Mouse (Mus musculus) liver, embryonic 14.5 days (tissue): Measurements from ENCODE around the gene Zfp64. TPM values are rescaled to one million over a fixed set of nuclear protein-coding genes. Genes with fewer than 3 reads are reported as not detected.

Experiments
- ATAC-seq: fragments of 200-750 bp; cut with Nextera tagmentation; 2 replicates; pipeline ENCODE4 v1.8.0; 2017; ENCODE audit warnings: moderate number of reproducible peaks, mild to moderate bottlenecking, moderate library complexity; ENCODE audit not compliant: insufficient read depth
- DNase-seq, 3 experiments: peaks; one replicate each; pipeline ENCODE4 v3.0.0-alpha.2; 2012 to 2013; ENCODE audit warnings: low read depth in 3 of 3, low spot score in 3 of 3
- H3K27ac ChIP-seq: fragments of 300-500 bp; sonication (generic); 2 replicates; pipeline ENCODE4 v1.5.1; 2014; ENCODE audit warnings: moderate library complexity, mild to moderate bottlenecking, control low read depth, inconsistent platforms
- H3K27me3 ChIP-seq: fragments of 300-500 bp; sonication (generic); 2 replicates; pipeline ENCODE4 v1.6.1; 2014; ENCODE audit warnings: mild to moderate bottlenecking, low read length, moderate library complexity; ENCODE audit not compliant: control insufficient read depth, insufficient read depth
- H3K36me3 ChIP-seq: fragments of 300-500 bp; sonication (generic); replicated peaks from 2 replicates; pipeline ENCODE4 v1.6.1; 2014; ENCODE audit warnings: low read depth; ENCODE audit not compliant: control insufficient read depth, insufficient read depth
- H3K4me1 ChIP-seq, 2 experiments: fragments of 200-500 bp in 1 of 2; fragments of 300-500 bp in 1 of 2; sonication (generic) in 1 of 2; replicated peaks; 2 replicates each; pipeline ENCODE4 v1.6.1; 2012 to 2014; ENCODE audit warnings: antibody characterized with exemption in 1 of 2, inconsistent platforms in 1 of 2, low read length in 1 of 2; ENCODE audit not compliant: control insufficient read depth in 2 of 2, insufficient read depth in 2 of 2
- H3K4me2 ChIP-seq: fragments of 300-500 bp; sonication (generic); 2 replicates; pipeline ENCODE4 v1.6.1; 2014; ENCODE audit warnings: low read depth, mild to moderate bottlenecking, control low read depth, moderate library complexity
- H3K4me3 ChIP-seq, 2 experiments: fragments of 200-500 bp in 1 of 2; fragments of 300-500 bp in 1 of 2; sonication (generic) in 1 of 2; 2 replicates each; pipeline ENCODE4 v1.5.1; 2012 to 2014; ENCODE audit warnings: low read depth in 2 of 2, low read length in 2 of 2, mild to moderate bottlenecking in 2 of 2, control low read depth in 1 of 2, inconsistent platforms in 1 of 2, moderate library complexity in 1 of 2; ENCODE audit not compliant: insufficient read depth in 1 of 2
- H3K9ac ChIP-seq: fragments of 300-500 bp; sonication (generic); replicated peaks from 2 replicates; pipeline ENCODE4 v1.6.1; 2014; ENCODE audit warnings: mild to moderate bottlenecking, control low read depth, moderate library complexity
- H3K9me3 ChIP-seq: fragments of 300-500 bp; sonication (generic); 2 replicates; pipeline ENCODE4 v1.6.1; 2016; ENCODE audit warnings: low read length, mixed read lengths; ENCODE audit not compliant: control insufficient read depth
- CTCF ChIP-seq: IDR thresholded peaks from 2 replicates; pipeline ENCODE4 v1.5.1; 2016; ENCODE audit warnings: antibody characterized with exemption, low read depth, control low read depth
- EP300 ChIP-seq: IDR thresholded peaks from 2 replicates; pipeline ENCODE4 v1.6.1; 2016; ENCODE audit warnings: antibody characterized with exemption, low read depth
- WGBS: fragments of 180-500 bp; shearing (Covaris S2); extraction: QIAGEN DNeasy Blood & Tissue Kit; methylation state at CpG from one replicate; pipeline ENCODE4 v1.1.7; 2014; ENCODE audit not compliant: insufficient replicate concordance; 5-methylcytosine and 5-hydroxymethylcytosine counted together
- polyA plus RNA-seq, 2 experiments: library from polyadenylated mRNA; depleted of rRNA in 1 of 2; stranded (reverse) in 1 of 2; unstranded in 1 of 2; fragments of >200 nt; fragmentation: Nextera tagmentation in 1 of 2; extraction: Ambion mirVana in 1 of 2; gene quantifications; 2 replicates each; pipeline versions ENCODE4 v1.2.1 to v1.2.3; 2012 to 2014

Gene Zfp64
- polyA plus RNA-seq, 2 experiments, result 7.1 to 7.2 TPM

DNA sequence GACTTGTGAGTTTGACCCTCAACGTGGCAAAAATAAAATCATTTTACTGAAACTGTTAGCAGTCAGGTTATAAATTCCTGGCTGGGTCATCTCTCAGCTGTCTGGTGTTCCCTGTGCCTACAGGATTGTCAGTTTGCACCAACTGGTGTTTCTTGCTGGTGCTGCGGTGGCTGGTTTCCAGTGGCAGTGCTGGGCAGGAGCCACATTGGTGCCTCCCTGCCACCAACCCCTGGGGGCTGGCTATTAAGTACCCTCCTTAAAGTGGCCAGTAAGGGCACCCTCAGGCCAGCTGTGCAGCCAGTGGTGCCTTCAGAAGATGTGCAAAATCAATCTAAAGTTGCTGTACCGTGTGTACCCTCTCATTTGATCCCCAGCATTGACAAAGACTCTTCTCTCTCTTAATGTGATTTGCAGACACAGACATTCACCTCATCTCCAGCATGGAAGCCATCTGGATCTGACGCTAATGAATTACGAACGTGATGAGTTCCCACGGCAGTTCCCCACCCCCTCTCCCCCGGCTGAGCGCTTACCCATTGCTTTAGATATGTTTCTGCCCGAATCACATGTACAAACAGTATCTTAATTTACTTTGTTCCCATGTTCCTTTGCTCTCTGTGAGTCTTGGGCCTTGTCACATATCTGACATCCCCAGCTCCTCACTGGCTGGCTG, 16.0 kb downstream of the Zfp64 start:
- TF ChIP-seq CTCF (no peak), EP300 (no peak)
- peaks cover 7% of the 10 kb centered on the region for H3K36me3 ChIP-seq
- H3K4me1 ChIP-seq, result no peaks in the 10 kb centered on the region

DNA sequence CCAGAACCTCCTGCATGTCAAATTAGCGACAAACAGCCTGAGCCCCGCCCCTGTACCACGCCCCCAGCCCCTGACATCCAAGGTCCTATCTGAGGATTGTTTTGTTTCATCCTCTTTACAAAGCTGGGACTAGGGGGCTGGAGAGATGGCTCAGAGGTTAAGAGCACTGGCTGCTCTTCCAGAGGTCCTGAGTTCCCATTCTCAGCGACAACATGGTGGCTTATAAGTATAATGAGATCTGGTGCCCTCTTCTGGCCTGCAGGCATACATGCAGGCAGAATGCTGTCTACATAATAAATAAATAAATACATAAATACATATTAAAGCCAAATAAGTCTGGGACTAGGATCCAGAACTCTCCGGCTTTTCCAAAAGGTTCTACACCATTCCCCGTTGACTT, 18.5 kb downstream of the Zfp64 start:
- Histone ChIP-seq H3K9me3 (no peaks in the 10 kb centered on the region), H3K4me3 (no peak overlapping the region), H3K4me2 (no peak overlapping the region), H3K27me3 (no peaks in the 10 kb centered on the region), H3K4me1 (no peaks in the 10 kb centered on the region), H3K27ac (no peak overlapping the region), H3K9ac (no peak overlapping the region), H3K36me3 (peaks cover 7% of the 10 kb centered on the region)
- no peak for ATAC-seq
- no peak for DNase-seq
- peak; percentile 40; the same call in 1 of the 2 replicates for TF ChIP-seq CTCF
- no peak for TF ChIP-seq EP300
- 79% methylated on average over 6 of the region's 6 CpGs for WGBS

More for the DNA sequence above, 16.0 kb downstream of the Zfp64 start:
- Histone ChIP-seq H3K9ac (no peak overlapping the region), H3K4me2 (no peak overlapping the region), H3K27ac (no peak overlapping the region), H3K27me3 (no peaks in the 10 kb centered on the region), H3K4me3 (no peak overlapping the region), H3K9me3 (no peaks in the 10 kb centered on the region)
- WGBS, result 82% methylated on average over 10 of the region's 10 CpGs
- ATAC-seq, result no peak
- DNase-seq, result no peak

DNA sequence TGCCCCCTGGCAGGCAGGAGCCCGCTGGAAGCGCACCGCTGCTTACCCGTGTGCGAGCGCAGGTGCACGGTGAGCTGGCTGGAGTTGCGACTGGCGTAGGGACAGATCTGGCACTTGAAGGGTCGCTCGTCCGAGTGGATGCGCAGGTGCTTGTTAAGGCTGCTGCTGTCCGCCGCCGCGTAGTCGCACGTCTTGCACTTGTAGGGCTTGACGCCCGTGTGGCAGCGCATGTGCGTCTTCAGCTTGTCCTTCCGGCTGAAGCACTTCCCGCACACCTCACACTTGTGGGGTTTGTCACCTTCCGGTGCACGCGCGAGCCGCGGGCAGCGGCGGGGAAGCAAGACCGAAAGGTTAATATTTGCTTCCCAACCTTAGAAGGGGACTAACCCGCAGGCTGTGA, 20.2 kb downstream of the Zfp64 start:
- H3K4me1 ChIP-seq, result no peaks in the 10 kb centered on the region
- H3K36me3 ChIP-seq, result peaks cover 4% of the 10 kb centered on the region
- TF ChIP-seq CTCF (no peak), EP300 (no peak)
- DNase-seq (no peak), ATAC-seq (no peak)
- H3K27me3 ChIP-seq, result no peaks in the 10 kb centered on the region
- 93% methylated on average over 35 of the region's 35 CpGs for WGBS
- H3K27ac ChIP-seq, result no peak overlapping the region
- no peak overlapping the region for H3K4me2 ChIP-seq
- H3K9me3 ChIP-seq, result no peaks in the 10 kb centered on the region
- no peak overlapping the region for H3K9ac ChIP-seq
- H3K4me3 ChIP-seq, result no peak overlapping the region

DNA sequence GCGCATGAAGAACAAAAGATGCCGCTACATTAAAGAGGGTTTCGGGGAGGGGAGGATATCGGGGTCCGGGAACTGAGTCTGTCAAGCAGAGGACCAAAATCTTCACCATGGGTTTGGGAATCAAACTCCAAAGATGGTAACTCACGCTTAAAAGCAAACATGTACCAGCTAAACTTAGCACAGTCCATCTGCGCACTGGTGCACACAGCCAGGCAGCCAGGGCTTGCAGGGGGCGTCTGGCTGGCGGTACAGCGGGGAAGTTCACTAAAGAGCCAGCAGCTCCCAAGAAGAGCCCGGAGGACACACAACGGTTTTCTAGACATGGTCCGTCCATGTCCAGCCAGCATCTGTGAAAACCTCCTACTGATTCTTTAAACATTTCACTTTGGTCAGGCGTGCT, 23.7 kb downstream of the Zfp64 start:
- no peaks in the 10 kb centered on the region for H3K4me1 ChIP-seq
- no peak overlapping the region for H3K9ac ChIP-seq
- H3K36me3 ChIP-seq, result peaks cover 4% of the 10 kb centered on the region
- H3K4me3 ChIP-seq, result no peak overlapping the region
- WGBS, result 88% methylated on average over 14 of the region's 14 CpGs
- H3K4me2 ChIP-seq, result no peak overlapping the region
- ATAC-seq, result no peak
- no peaks in the 10 kb centered on the region for H3K9me3 ChIP-seq
- H3K27me3 ChIP-seq, result no peaks in the 10 kb centered on the region
- no peak for DNase-seq
- TF ChIP-seq EP300 (no peak), CTCF (no peak)
- H3K27ac ChIP-seq, result no peak overlapping the region

DNA sequence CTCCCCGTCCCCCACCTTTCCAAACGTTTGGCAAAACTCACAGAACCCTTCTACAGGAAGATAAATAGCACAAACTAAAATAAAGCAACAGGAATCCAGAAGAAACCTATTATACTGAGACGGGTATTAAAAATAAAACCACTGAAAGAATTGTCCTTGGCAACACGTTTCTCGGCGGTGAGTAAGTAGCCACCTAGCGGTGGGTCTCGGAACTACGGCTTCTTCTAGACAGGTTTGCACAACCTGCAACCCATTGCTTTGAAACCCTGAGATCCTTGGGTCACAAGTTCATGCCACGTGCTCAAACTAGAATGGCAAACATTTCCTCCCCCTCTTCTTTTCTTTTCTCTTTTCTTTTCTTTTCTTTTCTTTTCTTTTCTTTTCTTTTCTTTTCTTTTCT, 25.7 kb downstream of the Zfp64 start:
- no peaks in the 10 kb centered on the region for H3K27me3 ChIP-seq
- no peak overlapping the region for H3K4me3 ChIP-seq
- H3K27ac ChIP-seq, result no peak overlapping the region
- no peak overlapping the region for H3K4me2 ChIP-seq
- no peaks in the 10 kb centered on the region for H3K4me1 ChIP-seq
- H3K9ac ChIP-seq, result no peak overlapping the region
- no peaks in the 10 kb centered on the region; the same call in none of the 2 replicates for H3K36me3 ChIP-seq
- 23% methylated on average over 10 of the region's 10 CpGs for WGBS
- no peaks in the 10 kb centered on the region for H3K9me3 ChIP-seq
- peak; percentile 17 to 35 (median 32) for DNase-seq
- TF ChIP-seq CTCF (peak; percentile 82), EP300 (no peak)
- no peak for ATAC-seq
